Mouse (Mus musculus): ENCODE measurements around the gene Elf2. TPM values are rescaled to one million over a fixed set of nuclear protein-coding genes. Genes with fewer than 3 reads are reported as not detected.
"Not testable (repeated sequence)": the region's sequence is repeated elsewhere in the genome, so short reads cannot be mapped to it uniquely, and the experiment has no call there.

The Elf2 gene
- polyA plus RNA-seq, 1 experiment from 2014 or later: 38.7 TPM

GRCm38 (mm10) chr3:51350806-51351205 lies 10.3 kb upstream of the Elf2 start:
- Histone ChIP-seq H3K36me3 (ENCODE audit: inconsistent target) (no peaks in the 10 kb centered on the region), H3K79me2 (ENCODE audit: inconsistent target) (no peaks in the 10 kb centered on the region), H3K27ac (no peak overlapping the region), H3K4me3 (ENCODE audit: inconsistent target) (no peak overlapping the region)
- WGBS (ENCODE audit: missing documents): 98% methylated on average over 3 of the region's 3 CpGs

GRCm38 (mm10) chr3:51348646-51349238 lies 8.3 kb upstream of the Elf2 start:
- Histone ChIP-seq H3K4me3 (ENCODE audit: inconsistent target) (no peak overlapping the region), H3K36me3 (ENCODE audit: inconsistent target) (no peaks in the 10 kb centered on the region), H3K27ac (no peak overlapping the region), H3K79me2 (ENCODE audit: inconsistent target) (no peaks in the 10 kb centered on the region)
- WGBS (ENCODE audit: missing documents): 93% methylated on average over 3 of the region's 3 CpGs

GRCm38 (mm10) chr3:51345017-51345416 lies 4.6 kb upstream of the Elf2 start:
- WGBS (ENCODE audit: missing documents): 97% methylated on average over 2 of the region's 2 CpGs
- not testable (repeated sequence) for H3K4me3 ChIP-seq (ENCODE audit: inconsistent target); H3K36me3 ChIP-seq (ENCODE audit: inconsistent target); H3K79me2 ChIP-seq (ENCODE audit: inconsistent target); H3K27ac ChIP-seq

DNA sequence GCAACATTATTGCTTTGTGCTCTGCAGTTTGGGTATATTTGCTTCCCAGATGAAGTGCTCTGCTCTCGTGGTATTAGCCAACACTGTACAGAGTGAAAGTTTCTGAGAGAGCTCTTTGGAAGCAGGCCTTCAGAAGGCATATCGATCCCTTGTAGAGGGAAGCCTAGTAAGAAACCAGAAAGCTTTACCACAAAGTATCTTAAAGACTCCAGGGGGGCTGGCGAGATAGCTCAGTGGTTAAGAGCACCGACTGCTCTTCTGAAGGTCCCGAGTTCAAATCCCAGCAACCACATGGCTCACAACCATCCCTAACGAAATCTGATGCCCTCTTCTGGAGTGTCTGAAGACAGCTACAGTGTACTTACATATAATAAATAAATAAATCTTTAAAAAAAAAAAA lies 3.7 kb upstream of the Elf2 start:
- H3K36me3 ChIP-seq (ENCODE audit: inconsistent target); H3K4me3 ChIP-seq (ENCODE audit: inconsistent target); H3K79me2 ChIP-seq (ENCODE audit: inconsistent target); H3K27ac ChIP-seq: not testable (repeated sequence)
- WGBS (ENCODE audit: missing documents): 95% methylated on average over 6 of the region's 6 CpGs

DNA sequence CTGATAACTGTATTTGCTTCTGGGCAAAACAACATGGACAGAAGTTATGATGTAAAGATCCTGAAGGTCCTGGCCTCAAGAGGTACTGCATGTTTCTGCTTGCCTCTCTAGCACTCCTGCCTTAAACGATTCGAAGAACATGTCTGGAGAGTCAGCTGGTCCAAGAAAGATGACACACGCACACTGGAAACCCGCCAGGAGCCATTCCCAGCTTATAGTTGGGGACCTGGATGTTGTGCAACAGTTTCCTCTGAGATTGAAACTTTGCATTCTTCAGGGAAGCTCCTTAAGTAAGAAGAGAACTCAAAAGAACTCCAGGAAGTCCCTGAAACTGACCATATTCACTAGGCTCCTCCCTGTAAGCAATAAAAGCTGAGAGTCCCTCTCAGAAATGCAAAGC lies 2.8 kb upstream of the Elf2 start:
- Histone ChIP-seq H3K79me2 (ENCODE audit: inconsistent target) (peaks cover 16% of the 10 kb centered on the region), H3K27ac (no peak overlapping the region), H3K4me3 (ENCODE audit: inconsistent target) (no peak overlapping the region), H3K36me3 (ENCODE audit: inconsistent target) (no peaks in the 10 kb centered on the region)
- WGBS (ENCODE audit: missing documents): 83% methylated on average over 4 of the region's 4 CpGs

DNA sequence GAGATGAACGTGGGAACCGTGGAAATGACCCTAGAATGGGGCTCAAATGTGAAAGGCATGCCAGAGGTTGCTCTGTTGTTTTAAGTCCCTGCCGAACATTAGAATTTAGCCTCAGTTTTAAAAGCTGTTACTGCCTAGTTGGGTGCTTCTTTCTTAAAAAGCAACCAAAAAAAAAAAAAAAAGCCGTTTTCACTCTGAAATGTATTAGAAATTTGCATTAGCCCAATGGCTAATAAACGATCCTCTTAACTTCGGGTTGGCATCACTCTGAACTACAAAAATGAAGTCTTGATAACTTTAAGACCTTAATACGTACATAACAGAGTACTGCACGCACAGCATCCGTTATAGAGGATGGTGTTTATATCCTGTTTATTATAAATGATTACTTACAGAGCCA lies 1.7 kb upstream of the Elf2 start:
- peak overlapping the region; percentile 74 for H3K27ac ChIP-seq

DNA sequence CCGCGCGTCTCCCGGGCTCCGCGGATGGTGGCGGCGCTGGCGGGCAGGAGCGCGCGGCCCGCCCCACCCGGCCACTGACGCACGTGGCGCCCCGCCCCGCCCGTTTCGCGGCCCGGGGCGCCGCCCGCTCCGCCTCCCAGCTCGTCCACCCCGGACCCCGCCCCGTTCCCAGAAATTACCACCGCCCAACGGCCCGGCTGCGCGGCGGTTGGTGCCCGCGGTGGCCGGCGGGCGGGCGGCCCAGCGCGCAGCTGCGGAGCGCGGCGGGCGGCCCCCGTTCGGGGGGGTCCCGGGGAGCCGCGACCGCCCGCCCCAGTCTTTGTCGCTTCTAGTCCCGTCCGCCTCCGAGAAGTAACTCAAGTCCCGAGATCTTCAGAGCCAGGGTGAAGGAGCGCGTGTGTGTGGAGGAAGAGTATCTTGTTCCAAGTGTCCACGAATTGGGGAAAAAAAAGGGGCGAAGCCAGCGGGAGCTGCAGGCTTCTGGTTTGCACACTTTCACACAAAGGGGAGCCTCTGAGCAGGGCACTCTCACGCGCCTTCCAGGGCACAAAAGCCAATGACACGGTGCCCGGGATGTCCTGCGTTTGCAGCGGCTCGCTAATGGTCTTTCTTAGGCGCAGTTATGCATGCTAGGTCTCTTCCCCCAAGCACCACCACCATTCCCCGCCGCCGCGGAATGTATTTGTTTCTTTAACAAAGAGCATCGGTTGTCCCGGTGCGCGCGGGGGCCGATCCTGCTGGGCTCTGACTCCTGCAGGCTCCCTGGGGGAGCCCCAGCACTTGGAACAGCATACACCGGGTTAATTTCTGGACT lies 1.0 kb upstream of the Elf2 start:
- H3K27ac ChIP-seq: peak overlapping the region; percentile 74

More for the DNA sequence above, 1.7 kb upstream of the Elf2 start:
- H3K36me3 ChIP-seq (ENCODE audit: inconsistent target): no peaks in the 10 kb centered on the region
- peaks cover 27% of the 10 kb centered on the region for H3K79me2 ChIP-seq (ENCODE audit: inconsistent target)
- H3K4me3 ChIP-seq (ENCODE audit: inconsistent target): peak overlapping the region; percentile 75
- 2% methylated on average over 9 of the region's 9 CpGs for WGBS (ENCODE audit: missing documents)

GRCm38 (mm10) chr3:51339734-51340551 lies 520 bp downstream of the Elf2 start:
- H3K27ac ChIP-seq: peak overlapping the region; percentile 74
- peaks cover 49% of the 10 kb centered on the region for H3K79me2 ChIP-seq (ENCODE audit: inconsistent target)
- H3K4me3 ChIP-seq (ENCODE audit: inconsistent target): peak overlapping the region; percentile 76
- WGBS (ENCODE audit: missing documents): under 1% methylated on average over 103 of the region's 113 CpGs
- H3K36me3 ChIP-seq (ENCODE audit: inconsistent target): no peaks in the 10 kb centered on the region

More for the DNA sequence above, 1.0 kb upstream of the Elf2 start:
- H3K79me2 ChIP-seq (ENCODE audit: inconsistent target): peaks cover 34% of the 10 kb centered on the region
- under 1% methylated on average over 69 of the region's 86 CpGs for WGBS (ENCODE audit: missing documents)
- peak overlapping the region; percentile 75 for H3K4me3 ChIP-seq (ENCODE audit: inconsistent target)
- no peaks in the 10 kb centered on the region for H3K36me3 ChIP-seq (ENCODE audit: inconsistent target)

- peaks cover 55% of the 10 kb centered on the region for H3K79me2 ChIP-seq (ENCODE audit: inconsistent target)
- 2% methylated on average over 9 of the region's 9 CpGs for WGBS (ENCODE audit: missing documents)
- no peaks in the 10 kb centered on the region for H3K36me3 ChIP-seq (ENCODE audit: inconsistent target)
- H3K4me3 ChIP-seq (ENCODE audit: inconsistent target): peak overlapping the region; percentile 76
- peak overlapping the region; percentile 74 for H3K27ac ChIP-seq
Measured at GRCm38 (mm10) chr3:51339378-51339733, 1.1 kb downstream of the Elf2 start.

GRCm38 (mm10) chr3:51335378-51335777 lies 5.1 kb downstream of the Elf2 start:
- 87% methylated on average over 8 of the region's 8 CpGs for WGBS (ENCODE audit: missing documents)

DNA sequence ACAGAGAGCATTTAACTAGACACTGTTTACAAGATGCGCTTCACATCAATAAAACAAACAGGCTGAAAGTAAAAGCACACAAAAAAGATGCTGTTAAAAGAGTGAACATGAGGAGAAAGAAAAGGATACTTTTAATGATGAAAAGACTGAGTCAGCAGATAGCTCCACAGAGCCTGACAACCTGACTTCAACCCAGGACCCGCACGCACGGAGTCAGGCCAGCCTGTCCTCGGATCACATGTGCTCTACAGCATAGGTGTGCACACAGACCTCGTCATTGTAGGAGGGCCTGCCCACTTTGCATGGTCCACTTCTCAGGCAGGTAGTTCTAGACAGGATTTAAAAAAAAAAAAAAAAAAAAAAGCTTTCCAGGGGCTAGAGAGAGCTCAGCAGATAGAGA lies 6.5 kb downstream of the Elf2 start:
- Histone ChIP-seq H3K36me3 (ENCODE audit: inconsistent target) (no peaks in the 10 kb centered on the region), H3K27ac (peak overlapping the region; percentile 98), H3K79me2 (ENCODE audit: inconsistent target) (peaks cover 97% of the 10 kb centered on the region), H3K4me3 (ENCODE audit: inconsistent target) (no peak overlapping the region)
- 84% methylated on average over 6 of the region's 6 CpGs for WGBS (ENCODE audit: missing documents)

More at GRCm38 (mm10) chr3:51335378-51335777, 5.1 kb downstream of the Elf2 start:
- H3K36me3 ChIP-seq (ENCODE audit: inconsistent target): no peaks in the 10 kb centered on the region
- peak overlapping the region; percentile 98 for H3K27ac ChIP-seq
- peaks cover 92% of the 10 kb centered on the region for H3K79me2 ChIP-seq (ENCODE audit: inconsistent target)
- no peak overlapping the region for H3K4me3 ChIP-seq (ENCODE audit: inconsistent target)

GRCm38 (mm10) chr3:51333234-51333889 lies 7.1 kb downstream of the Elf2 start:
- H3K36me3 ChIP-seq (ENCODE audit: inconsistent target): no peaks in the 10 kb centered on the region
- peaks cover 97% of the 10 kb centered on the region for H3K79me2 ChIP-seq (ENCODE audit: inconsistent target)
- 14% methylated on average over 10 of the region's 10 CpGs for WGBS (ENCODE audit: missing documents)
- peak overlapping the region; percentile 98 for H3K27ac ChIP-seq
- peak overlapping the region; percentile 21 for H3K4me3 ChIP-seq (ENCODE audit: inconsistent target)

DNA sequence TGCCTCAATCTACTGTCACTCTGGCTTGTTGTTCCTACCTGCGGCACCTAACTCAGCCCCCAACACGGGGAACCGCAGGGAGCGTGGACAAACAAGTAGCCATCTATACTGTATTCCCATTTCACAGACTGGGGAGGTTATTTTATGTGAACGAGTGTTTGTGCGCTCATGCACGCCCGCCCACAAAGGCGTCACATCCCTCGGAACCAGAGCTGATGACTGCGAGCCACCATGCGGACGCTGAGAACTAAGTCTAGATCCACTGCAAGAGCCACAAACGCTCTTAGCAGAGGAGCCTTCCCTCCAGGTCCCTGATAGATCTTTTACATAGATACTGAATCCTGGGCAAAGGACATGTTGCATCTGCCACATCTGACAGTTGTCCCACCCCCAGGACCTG lies 10.4 kb downstream of the Elf2 start:
- 96% methylated on average over 14 of the region's 14 CpGs for WGBS (ENCODE audit: missing documents)
- Histone ChIP-seq H3K79me2 (ENCODE audit: inconsistent target) (peaks cover 97% of the 10 kb centered on the region), H3K4me3 (ENCODE audit: inconsistent target) (no peak overlapping the region), H3K27ac (no peak overlapping the region), H3K36me3 (ENCODE audit: inconsistent target) (peaks cover 7% of the 10 kb centered on the region)

DNA sequence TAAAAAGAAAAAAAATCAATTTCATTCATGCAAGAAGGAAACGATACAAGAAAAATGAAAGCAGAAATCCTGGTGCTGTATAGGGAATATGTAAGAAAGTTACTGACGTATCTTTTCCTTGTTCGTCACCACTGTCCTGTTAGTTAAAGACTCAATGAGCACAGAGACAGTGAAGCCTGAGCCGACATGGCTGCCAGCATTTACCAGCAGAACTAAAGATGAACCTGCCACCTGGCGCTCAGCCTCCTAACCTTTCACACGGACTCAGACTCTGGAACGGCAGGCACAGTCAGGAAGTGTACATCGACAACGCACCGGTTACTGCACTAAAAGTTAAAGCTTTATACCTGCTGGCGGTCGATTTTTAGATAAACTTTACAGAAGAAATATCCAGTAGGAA lies 11.9 kb downstream of the Elf2 start:
- H3K27ac ChIP-seq: no peak overlapping the region
- no peak overlapping the region for H3K4me3 ChIP-seq (ENCODE audit: inconsistent target)
- H3K79me2 ChIP-seq (ENCODE audit: inconsistent target): peaks cover 97% of the 10 kb centered on the region
- 95% methylated on average over 12 of the region's 12 CpGs for WGBS (ENCODE audit: missing documents)
- peaks cover 20% of the 10 kb centered on the region for H3K36me3 ChIP-seq (ENCODE audit: inconsistent target)

All from macrophage (primary cell).